Mouse (Mus musculus) ES-E14 (cell line): ENCODE data around the gene Idnk.

Source experiments
- CHD2 ChIP-seq: IDR thresholded peaks from 2 replicates; pipeline ENCODE4 v1.6.1; 2014; ENCODE audit warnings: mild to moderate bottlenecking, low read depth, low read length, inconsistent platforms
- MAFK ChIP-seq: IDR thresholded peaks from 2 replicates; pipeline ENCODE4 v1.6.1; 2014; ENCODE audit warnings: mild to moderate bottlenecking, low read depth, low read length, inconsistent platforms; ENCODE audit not compliant: insufficient read depth
- ZC3H11A ChIP-seq: IDR thresholded peaks from 2 replicates; pipeline ENCODE4 v1.6.1; 2012; ENCODE audit warnings: low read depth, mild to moderate bottlenecking, inconsistent platforms, low read length, borderline replicate concordance
- ZNF384 ChIP-seq: IDR thresholded peaks from 2 replicates; pipeline ENCODE4 v1.6.1; 2012; ENCODE audit warnings: low read depth, low read length, inconsistent platforms

GRCm38 (mm10) chr13:58127766-58128361 lies 29.6 kb upstream of the Idnk start:
- no peak for TF ChIP-seq ZNF384
- TF ChIP-seq ZC3H11A = no peak
- no peak for TF ChIP-seq MAFK
- TF ChIP-seq CHD2 = no peak
